Mouse (Mus musculus) kidney, embryonic 16.5 days (tissue): ENCODE results near the gene E2f6. TPM values are rescaled to one million over a fixed set of nuclear protein-coding genes. Genes with fewer than 3 reads are reported as not detected.

ENCODE experiments used
- ATAC-seq: fragments of 200-750 bp; cut with Nextera tagmentation; 2 replicates; pipeline ENCODE4 v1.8.0; 2017; ENCODE audit warnings: moderate TSS enrichment; ENCODE audit not compliant: low FRiP score, low TSS enrichment
- H3K27ac ChIP-seq: fragments of 300-500 bp; sonication (generic); 2 replicates; pipeline ENCODE4 v1.5.1; 2014; ENCODE audit warnings: low read length
- H3K27me3 ChIP-seq: fragments of 300-500 bp; sonication (generic); 2 replicates; pipeline ENCODE4 v1.6.1; 2014; ENCODE audit warnings: low read length, control low read depth, mixed read lengths; ENCODE audit not compliant: insufficient read depth
- H3K36me3 ChIP-seq: fragments of 300-500 bp; sonication (generic); 2 replicates; pipeline ENCODE4 v1.6.1; 2014; ENCODE audit warnings: low read length, control low read depth, mixed read lengths; ENCODE audit not compliant: insufficient read depth
- H3K4me1 ChIP-seq: fragments of 300-500 bp; sonication (generic); 2 replicates; pipeline ENCODE4 v1.6.1; 2014; ENCODE audit warnings: low read length, control low read depth, mixed read lengths; ENCODE audit not compliant: insufficient read depth
- H3K4me2 ChIP-seq: fragments of 300-500 bp; sonication (generic); replicated peaks from 2 replicates; pipeline ENCODE4 v1.6.1; 2014; ENCODE audit warnings: low read depth, low read length
- H3K4me3 ChIP-seq: fragments of 300-500 bp; sonication (generic); 2 replicates; pipeline ENCODE4 v1.5.1; 2014; ENCODE audit warnings: mild to moderate bottlenecking, low read length
- H3K9ac ChIP-seq: fragments of 300-500 bp; sonication (generic); replicated peaks from 2 replicates; pipeline ENCODE4 v1.6.1; 2014; ENCODE audit warnings: low read length
- H3K9me3 ChIP-seq: fragments of 300-500 bp; sonication (generic); 2 replicates; pipeline ENCODE4 v1.6.1; 2016; ENCODE audit warnings: low read length, control low read depth
- WGBS: fragments of 180-500 bp; shearing (Covaris S2); extraction: QIAGEN DNeasy Blood & Tissue Kit; methylation state at CpG from one replicate; pipeline ENCODE4 v1.1.7; 2014; 5-methylcytosine and 5-hydroxymethylcytosine counted together
- polyA plus RNA-seq: library from polyadenylated mRNA; unstranded; fragments of >200 nt; fragmentation: Nextera tagmentation; extraction: Ambion mirVana; gene quantifications from 2 replicates; pipeline ENCODE4 v1.2.1, GENCODE M21; 2015

E2f6 gene
- 41.7 and 45.1 TPM in 2 replicates for polyA plus RNA-seq

- peak; percentile 86 for ATAC-seq
- no peak within 1 kb of the TSS for H3K27ac ChIP-seq
- H3K27me3 ChIP-seq: peaks cover 24% of the 10 kb centered on the region
- H3K9ac ChIP-seq: peak within 1 kb of the TSS; percentile 94
- WGBS: 6% methylated on average over 67 of the region's 81 CpGs
- peak within 1 kb of the TSS; percentile 87 for H3K4me2 ChIP-seq
- H3K4me1 ChIP-seq: peaks cover 17% of the 10 kb centered on the region
- peaks cover 6% of the 10 kb centered on the region; the same call in 1 of the 2 replicates for H3K36me3 ChIP-seq
- H3K4me3 ChIP-seq: peak within 1 kb of the TSS; percentile 81
- no peaks in the 10 kb centered on the region for H3K9me3 ChIP-seq
Measured at GRCm38 (mm10) chr12:16810525-16811431, at the start of gene E2f6. TSS of gene E2f6 (plus strand) at chr12:16810963.

- Histone ChIP-seq H3K4me1 (0 out of 2 replicates have a peak, but pooled peaks cover 3% of the 10 kb centered on the region), H3K4me2 (no peak overlapping the region), H3K9ac (no peak overlapping the region), H3K36me3 (no peaks in the 10 kb centered on the region), H3K4me3 (no peak overlapping the region), H3K27ac (no peak overlapping the region), H3K27me3 (no peaks in the 10 kb centered on the region), H3K9me3 (peaks cover 6% of the 10 kb centered on the region)
- WGBS: 98% methylated on average over 3 of the region's 3 CpGs
- ATAC-seq: no peak
Measured at GRCm38 (mm10) chr12:16761461-16761860, 49.3 kb upstream of the E2f6 start.

- H3K9ac ChIP-seq: no peak overlapping the region
- H3K4me3 ChIP-seq: no peak overlapping the region
- peaks cover 6% of the 10 kb centered on the region for H3K9me3 ChIP-seq
- H3K27me3 ChIP-seq: no peaks in the 10 kb centered on the region
- peaks cover 8% of the 10 kb centered on the region; the same call in 1 of the 2 replicates for H3K4me1 ChIP-seq
- no peak overlapping the region for H3K4me2 ChIP-seq
- no peak overlapping the region for H3K27ac ChIP-seq
- WGBS: 82% methylated on average over 4 of the region's 4 CpGs
- no peak for ATAC-seq
- no peaks in the 10 kb centered on the region for H3K36me3 ChIP-seq
Measured at GRCm38 (mm10) chr12:16763649-16764422, 46.9 kb upstream of the E2f6 start.

GRCm38 (mm10) chr12:16764776-16765445, 45.9 kb upstream of the E2f6 start:
- 62% methylated on average over 12 of the region's 12 CpGs for WGBS
- H3K9ac ChIP-seq: no peak overlapping the region
- H3K27me3 ChIP-seq: no peaks in the 10 kb centered on the region
- H3K36me3 ChIP-seq: no peaks in the 10 kb centered on the region
- H3K4me3 ChIP-seq: no peak overlapping the region
- no peak for ATAC-seq
- peaks cover 6% of the 10 kb centered on the region for H3K9me3 ChIP-seq
- H3K27ac ChIP-seq: no peak overlapping the region
- no peak overlapping the region for H3K4me2 ChIP-seq
- H3K4me1 ChIP-seq: peaks cover 10% of the 10 kb centered on the region; the same call in 1 of the 2 replicates

DNA sequence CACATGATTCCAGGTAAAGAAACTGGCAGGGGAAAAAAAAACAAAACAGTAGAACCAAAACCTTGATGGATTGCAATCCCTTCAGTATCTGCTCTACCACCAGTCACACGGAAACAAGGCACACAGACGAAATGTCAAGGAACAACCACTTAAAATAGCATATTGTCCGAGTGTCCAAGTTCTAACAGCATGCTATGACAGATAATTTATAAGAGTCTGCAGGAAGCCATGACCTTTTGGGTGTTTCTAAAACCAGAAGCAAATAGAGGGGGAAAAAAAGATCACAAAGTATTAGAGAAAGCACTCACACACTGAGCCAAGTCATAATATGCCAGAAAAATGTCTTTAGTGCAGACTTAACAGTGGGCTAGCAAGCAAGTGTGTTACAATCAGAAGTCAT, 42.5 kb upstream of the E2f6 start:
- 32% methylated on average over 3 of the region's 3 CpGs for WGBS
- ATAC-seq: no peak
- Histone ChIP-seq H3K4me3 (no peak overlapping the region), H3K9me3 (peaks cover 6% of the 10 kb centered on the region), H3K36me3 (no peaks in the 10 kb centered on the region), H3K4me2 (no peak overlapping the region), H3K4me1 (peaks cover 16% of the 10 kb centered on the region), H3K9ac (no peak overlapping the region), H3K27me3 (no peaks in the 10 kb centered on the region), H3K27ac (no peak overlapping the region; the same call in 1 of the 2 replicates)

DNA sequence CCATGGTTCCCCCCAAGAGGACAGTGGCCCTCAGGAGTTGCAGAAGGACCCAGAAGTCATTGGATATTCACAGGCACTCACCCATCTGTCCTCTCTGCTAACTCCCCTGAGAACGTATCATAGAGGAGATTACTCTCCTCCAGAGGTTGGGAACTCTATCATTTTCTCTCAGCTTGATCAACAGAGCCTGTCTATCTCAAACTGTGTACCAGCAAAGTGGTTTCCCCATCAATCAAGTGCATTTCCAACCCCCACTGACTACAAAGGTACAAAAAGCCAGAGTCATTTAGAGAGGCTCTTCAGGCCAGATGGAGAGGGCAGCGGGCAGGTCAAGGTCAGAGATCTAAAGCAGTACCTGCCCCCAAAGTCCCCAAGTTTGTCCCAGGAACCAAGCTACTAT, 42.1 kb upstream of the E2f6 start:
- ATAC-seq: 0 out of 2 replicates have a peak, but pooled peaks have one; percentile 23
- peaks cover 16% of the 10 kb centered on the region for H3K4me1 ChIP-seq
- no peaks in the 10 kb centered on the region for H3K27me3 ChIP-seq
- no peak overlapping the region for H3K9ac ChIP-seq
- H3K4me3 ChIP-seq: no peak overlapping the region
- no peak overlapping the region for H3K4me2 ChIP-seq
- H3K9me3 ChIP-seq: peaks cover 6% of the 10 kb centered on the region
- 42% methylated on average over 2 of the region's 2 CpGs for WGBS
- H3K27ac ChIP-seq: no peak overlapping the region; the same call in 1 of the 2 replicates
- H3K36me3 ChIP-seq: no peaks in the 10 kb centered on the region

DNA sequence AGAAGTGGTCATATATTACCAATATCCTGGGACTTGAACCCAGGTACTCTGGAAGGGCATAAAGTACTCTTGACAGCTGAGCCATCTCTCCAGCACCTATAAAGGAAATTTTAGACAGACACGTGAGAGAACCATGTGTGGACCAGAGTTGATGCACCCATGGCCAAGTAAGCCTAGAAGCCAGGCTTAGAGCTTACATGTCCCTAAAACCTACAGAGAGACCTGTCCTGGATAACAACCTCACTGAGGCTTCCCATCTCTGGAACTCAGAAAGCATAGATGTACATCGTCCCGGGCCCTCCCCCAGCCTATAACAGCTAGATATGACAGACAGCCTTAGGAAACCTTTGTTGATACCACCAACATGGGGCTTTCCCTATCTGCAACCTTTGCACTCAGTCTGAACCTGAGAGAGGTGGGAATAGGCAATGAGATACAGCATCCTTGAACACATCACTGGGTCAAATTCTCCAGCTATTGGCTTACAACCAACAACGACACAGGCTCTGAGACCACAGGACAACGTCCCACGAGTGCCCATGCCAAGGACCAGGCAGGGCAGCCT, 41.1 kb upstream of the E2f6 start:
- Histone ChIP-seq H3K4me3 (no peak overlapping the region), H3K27ac (no peak overlapping the region), H3K36me3 (no peaks in the 10 kb centered on the region), H3K4me2 (no peak overlapping the region), H3K27me3 (no peaks in the 10 kb centered on the region), H3K4me1 (peaks cover 20% of the 10 kb centered on the region), H3K9me3 (peaks cover 6% of the 10 kb centered on the region), H3K9ac (no peak overlapping the region)
- 79% methylated on average over 6 of the region's 6 CpGs for WGBS
- no peak for ATAC-seq

GRCm38 (mm10) chr12:16774605-16775004, 36.2 kb upstream of the E2f6 start:
- Histone ChIP-seq H3K9me3 (no peaks in the 10 kb centered on the region), H3K9ac (no peak overlapping the region), H3K4me2 (no peak overlapping the region), H3K4me3 (no peak overlapping the region), H3K27ac (no peak overlapping the region), H3K4me1 (peaks cover 16% of the 10 kb centered on the region), H3K27me3 (no peaks in the 10 kb centered on the region), H3K36me3 (no peaks in the 10 kb centered on the region)
- 53% methylated on average over 4 of the region's 4 CpGs for WGBS
- ATAC-seq: peak; percentile 52; the same call in 1 of the 2 replicates

DNA sequence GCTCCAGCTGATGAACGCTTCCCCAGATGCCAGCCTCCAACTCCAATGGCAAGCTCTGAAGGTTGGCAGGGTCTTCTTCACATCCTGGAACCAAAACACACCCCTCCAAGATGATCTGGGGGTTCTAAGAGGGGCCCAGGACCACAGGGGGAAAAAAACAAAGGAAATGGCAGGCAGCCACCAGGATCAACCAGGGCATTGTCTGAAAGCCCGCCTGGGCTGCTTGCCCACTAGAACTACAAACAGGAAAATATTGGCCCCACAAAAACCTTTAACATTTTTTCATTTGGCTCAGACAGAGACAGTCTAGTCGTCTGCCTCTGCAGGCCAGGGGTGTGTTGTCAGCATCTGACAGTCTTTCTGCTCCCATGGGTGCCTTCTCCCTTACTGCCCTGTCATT, 35.4 kb upstream of the E2f6 start:
- Histone ChIP-seq H3K4me2 (no peak overlapping the region), H3K9me3 (no peaks in the 10 kb centered on the region), H3K27me3 (no peaks in the 10 kb centered on the region), H3K36me3 (no peaks in the 10 kb centered on the region), H3K4me3 (no peak overlapping the region), H3K9ac (no peak overlapping the region), H3K27ac (no peak overlapping the region), H3K4me1 (peaks cover 16% of the 10 kb centered on the region)
- WGBS: 68% methylated on average over 3 of the region's 3 CpGs
- no peak for ATAC-seq
